Mouse (Mus musculus) layer of hippocampus, adult 8-10 months (tissue): ENCODE measurements around the gene Slc25a47. TPM values are rescaled to one million over a fixed set of nuclear protein-coding genes. Genes with fewer than 3 reads are reported as not detected.

Experiments used
- DNase-seq, 2 experiments: peaks; one replicate each; pipeline ENCODE4 v3.0.0; 2022; ENCODE audit warnings: low spot score in 2 of 2
- microRNA-seq, 2 experiments: library from miRNA; unstranded; fragments of <30 nt; microRNA quantifications; one replicate each; pipeline ENCODE4 v1.2.0; 2022
- total RNA-seq, 4 experiments: library from RNA; stranded (reverse); gene quantifications; 2 replicates each; pipeline ENCODE4 v1.2.4; 2022

Slc25a47 gene
- total RNA-seq, 4 experiments from 2014 or later, result 8.1 to 10.8 (median 9.0) TPM

GRCm38 (mm10) chr12:108906398-108906797 is 70.6 kb downstream of the Slc25a47 start:
- DNase-seq, result no peak

Small RNAs within 50 kb of the gene (microRNA-seq; reads per million reads assigned to microRNA genes)
- gene Mir345, result 47.2 to 62.9 reads per million in 2 experiments

Other genes starting within 250 kb of the Slc25a47 start
- 1 to 10 TPM; 3.9 to 5.8 (median 5.5) TPM for gene Degs2, start 133.7 kb upstream of the Slc25a47 start, total RNA-seq
- 10 to 100 TPM; 43.9 to 50.6 (median 48.8) TPM for gene Yy1, start 43.1 kb upstream of the Slc25a47 start, total RNA-seq
- gene Slc25a29, start 163 bp upstream of the Slc25a47 start, total RNA-seq, result 10 to 100 TPM; 18.4 to 28.4 (median 21.8) TPM
- gene Wdr25, start 57.6 kb downstream of the Slc25a47 start, total RNA-seq, result 10 to 100 TPM in 3 of 4 experiments, 1 to 10 TPM in 1; 9.9 to 15.6 (median 12.6) TPM
- gene Wars, start 58.1 kb downstream of the Slc25a47 start, total RNA-seq, result 10 to 100 TPM; 82.6 to 97.2 (median 90.6) TPM
- 100 to 1,000 TPM; 112 to 129 (median 120) TPM for gene Begain, start 232.2 kb downstream of the Slc25a47 start, total RNA-seq